Mouse (Mus musculus) heart, adult 18-20 months (tissue): ENCODE measurements around the gene Csnk1g2. TPM values are rescaled to one million over a fixed set of nuclear protein-coding genes. Genes with fewer than 3 reads are reported as not detected.
"Not testable (repeated sequence)": the region's sequence is repeated elsewhere in the genome, so short reads cannot be mapped to it uniquely, and the experiment has no call there.

Experiments
- DNase-seq, 2 experiments: peaks; one replicate each; pipeline ENCODE4 v3.0.0; 2021 to 2022; ENCODE audit warnings: mixed read lengths in 1 of 2
- total RNA-seq, 2 experiments: library from RNA; stranded (reverse); gene quantifications; 2 replicates each; pipeline ENCODE4 v1.2.3; 2021

The Csnk1g2 gene
- total RNA-seq, 2 experiments from 2014 or later = 121 to 132 TPM

GRCm38 (mm10) chr10:80623457-80624191, 986 bp downstream of the Csnk1g2 start:
- DNase-seq = peak; percentile 72 to 83

GRCm38 (mm10) chr10:80625764-80626163, 3.1 kb downstream of the Csnk1g2 start:
- DNase-seq = no peak

GRCm38 (mm10) chr10:80627685-80628084, 5.0 kb downstream of the Csnk1g2 start:
- peak; percentile 48 to 75 for DNase-seq

- no peak for DNase-seq
Measured at GRCm38 (mm10) chr10:80628925-80629324, 6.3 kb downstream of the Csnk1g2 start.

GRCm38 (mm10) chr10:80635345-80635744, 12.7 kb downstream of the Csnk1g2 start:
- DNase-seq = no peak

- no peak for DNase-seq
Measured at GRCm38 (mm10) chr10:80646936-80647335, 24.3 kb downstream of the Csnk1g2 start.

GRCm38 (mm10) chr10:80649910-80650309, 27.3 kb downstream of the Csnk1g2 start:
- not testable (repeated sequence) for DNase-seq

GRCm38 (mm10) chr10:80650392-80650791, 27.8 kb downstream of the Csnk1g2 start:
- no peak for DNase-seq

- DNase-seq = no peak
Measured at GRCm38 (mm10) chr10:80653156-80653720, 30.6 kb downstream of the Csnk1g2 start.

- DNase-seq = no peak
Measured at GRCm38 (mm10) chr10:80654866-80655265, 32.2 kb downstream of the Csnk1g2 start.

- DNase-seq = no peak
Measured at GRCm38 (mm10) chr10:80655406-80656129, 32.9 kb downstream of the Csnk1g2 start.

GRCm38 (mm10) chr10:80656130-80656862, 33.7 kb downstream of the Csnk1g2 start:
- peak; percentile 98 for DNase-seq

GRCm38 (mm10) chr10:80656863-80657623, 34.4 kb downstream of the Csnk1g2 start, which contains the start of gene Btbd2:
Gene Btbd2 (minus strand): TSS chr10:80657071.
- DNase-seq = no peak

- no peak for DNase-seq
Measured at GRCm38 (mm10) chr10:80658194-80658840, 35.7 kb downstream of the Csnk1g2 start.

- no peak for DNase-seq
Measured at GRCm38 (mm10) chr10:80658841-80659202, 36.2 kb downstream of the Csnk1g2 start.

- DNase-seq = peak; percentile 72 to 93
Measured at GRCm38 (mm10) chr10:80659213-80659612, 36.6 kb downstream of the Csnk1g2 start.

- DNase-seq = peak in 1 of 2 experiments; percentile 72
Measured at GRCm38 (mm10) chr10:80661149-80661548, 38.5 kb downstream of the Csnk1g2 start.

GRCm38 (mm10) chr10:80663485-80664196, 41.0 kb downstream of the Csnk1g2 start:
- DNase-seq = peak; percentile 53 to 64

GRCm38 (mm10) chr10:80664197-80665015, 41.8 kb downstream of the Csnk1g2 start:
- peak; percentile 93 to 96 for DNase-seq

GRCm38 (mm10) chr10:80665016-80665380, 42.4 kb downstream of the Csnk1g2 start:
- peak; percentile 92 to 93 for DNase-seq
